In the genomic region with DNA sequence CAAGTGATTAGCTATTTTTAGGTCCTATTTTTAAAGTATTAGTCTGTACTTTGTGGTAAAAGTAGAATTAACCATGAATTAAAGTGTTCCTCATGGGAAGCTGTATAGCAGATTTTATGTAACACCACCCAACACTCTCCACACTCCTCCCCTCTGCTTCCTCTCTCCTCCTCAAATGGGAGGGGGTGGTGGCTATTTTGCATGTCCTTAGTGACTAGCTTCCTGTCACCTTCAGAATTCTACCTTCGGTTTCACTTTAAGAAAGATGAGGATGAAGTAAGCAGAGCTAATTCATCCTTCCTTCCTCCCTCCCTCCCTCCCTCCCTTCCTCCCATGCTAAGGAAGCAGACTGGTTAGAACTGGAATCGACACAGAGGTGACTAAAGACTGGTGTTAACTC, we compare ENCODE assay signal across 1 mouse cellular context.
TF ChIP-seq lines count a peak whose summit lies in the region.

No protein-coding gene starts in this region.

TF ChIP-seq in CH12.LX, 34 proteins besides CTCF, POLR2A, EP300 and RAD21 (continued from another document):
- no peak for TF ChIP-seq SMC3 (IDR thresholded peaks at IDR 0.05; ENCODE audit: low read depth, low read length)
- TF ChIP-seq PAX5 (IDR thresholded peaks at IDR 0.05; ENCODE audit: low read length) = no peak
- peak; percentile 75 for TF ChIP-seq ETS1 (conservative IDR thresholded peaks at IDR 0.05; ENCODE audit: low read depth, low read length)
- TF ChIP-seq RCOR1 (conservative IDR thresholded peaks at IDR 0.05; ENCODE audit: low read depth, low read length) = no peak
- TF ChIP-seq SIN3A (IDR thresholded peaks at IDR 0.05; ENCODE audit: low read length) = peak; percentile 80
- TF ChIP-seq TBP (conservative IDR thresholded peaks at IDR 0.05; ENCODE audit: low read depth, low read length) = peak; percentile 91
- no peak for TF ChIP-seq JUN (IDR thresholded peaks at IDR 0.05; ENCODE audit: insufficient read depth, low read depth, low read length)
- TF ChIP-seq HCFC1 (IDR thresholded peaks at IDR 0.05; ENCODE audit: low read depth, low read length) = peak; percentile 69
- no peak for TF ChIP-seq ZC3H11A (IDR thresholded peaks at IDR 0.05; ENCODE audit: low read depth, low read length)
- TF ChIP-seq TCF12 (IDR thresholded peaks at IDR 0.05; ENCODE audit: low read depth, low read length) = peak; percentile 71; the same call in 1 of the 2 replicates
- TF ChIP-seq MAZ (IDR thresholded peaks at IDR 0.05; ENCODE audit: low read depth, low read length) = peak; percentile 91
- no peak for TF ChIP-seq JUND (conservative IDR thresholded peaks at IDR 0.05; ENCODE audit: low read depth, low read length)
- TF ChIP-seq ZNF384 (IDR thresholded peaks at IDR 0.05; ENCODE audit: low read depth, low read length) = no peak
- TF ChIP-seq NRF1 (IDR thresholded peaks at IDR 0.05; ENCODE audit: low read depth, low read length) = no peak
- no peak for TF ChIP-seq MAFK (IDR thresholded peaks at IDR 0.05; ENCODE audit: insufficient replicate concordance, low read length)
- no peak; the same call in none of the 2 replicates for TF ChIP-seq BHLHE40 (IDR thresholded peaks at IDR 0.05; ENCODE audit: low read depth, low read length)
